Mouse (Mus musculus) megakaryocyte, embryonic 14.5 days (primary cell): ENCODE data around the gene BC035044. TPM values are rescaled to one million over a fixed set of nuclear protein-coding genes. Genes with fewer than 3 reads are reported as not detected.
"Not testable (repeated sequence)": the region's sequence is repeated elsewhere in the genome, so short reads cannot be mapped to it uniquely, and the experiment has no call there.

Source experiments
- H3K27me3 ChIP-seq: replicated peaks from 2 replicates; pipeline ENCODE3; 2012; ENCODE audit warnings: inconsistent platforms
- H3K36me3 ChIP-seq: replicated peaks from 2 replicates; pipeline ENCODE3; 2012; ENCODE audit warnings: low read length, inconsistent platforms, mixed read lengths
- H3K4me1 ChIP-seq: 2 replicates; pipeline ENCODE4 v1.6.1; 2012; ENCODE audit warnings: inconsistent platforms
- H3K4me3 ChIP-seq: replicated peaks from 2 replicates; pipeline ENCODE3; 2012; ENCODE audit warnings: moderate library complexity, mild to moderate bottlenecking, inconsistent platforms
- H3K9me3 ChIP-seq: 2 replicates; pipeline ENCODE4 v1.6.1; 2012; ENCODE audit warnings: inconsistent platforms
- FLI1 ChIP-seq: IDR thresholded peaks from 2 replicates; pipeline ENCODE4 v1.6.1; 2012; ENCODE audit warnings: low read length, inconsistent platforms, mixed read lengths
- GATA1 ChIP-seq: IDR thresholded peaks from 3 replicates; pipeline ENCODE4 v1.6.1; 2012; ENCODE audit warnings: mixed read lengths, low read length, inconsistent platforms, borderline replicate concordance
- polyA plus RNA-seq: library from polyadenylated mRNA; stranded (reverse); fragments of >175 nt; gene quantifications from 2 replicates; pipeline ENCODE4 v1.2.3, GENCODE M21; 2012; ENCODE audit warnings: low replicate concordance; ENCODE audit not compliant: insufficient read depth

BC035044 gene
- 0.43 TPM in 1 of 2 replicates, not detected in the other for polyA plus RNA-seq

GRCm38 (mm10) chr6:128890948-128891355 is at the start of gene BC035044:
TSS of gene BC035044 (minus strand) at chr6:128891126.
- no peaks in the 10 kb centered on the region for H3K9me3 ChIP-seq
- H3K27me3 ChIP-seq = no peaks in the 10 kb centered on the region
- TF ChIP-seq FLI1 (no peak), GATA1 (no peak)
- no peaks in the 10 kb centered on the region for H3K36me3 ChIP-seq
- H3K4me3 ChIP-seq = peak within 1 kb of the TSS; percentile 53
- peaks cover 8% of the 10 kb centered on the region for H3K4me1 ChIP-seq

- not testable (repeated sequence) for H3K4me1 ChIP-seq, H3K4me3 ChIP-seq, H3K27me3 ChIP-seq, H3K36me3 ChIP-seq, H3K9me3 ChIP-seq
These were observed 45.2 kb upstream of the BC035044 start for GRCm38 (mm10) chr6:128935889-128936665.

GRCm38 (mm10) chr6:128934081-128934480 is 43.2 kb upstream of the BC035044 start, which contains the start of gene Clec2g:
TSS of gene Clec2g (plus strand) at chr6:128934381.
- H3K4me1 ChIP-seq, H3K4me3 ChIP-seq, H3K36me3 ChIP-seq, H3K27me3 ChIP-seq: not testable (repeated sequence)
- peaks cover 14% of the 10 kb centered on the region for H3K9me3 ChIP-seq

- Histone ChIP-seq H3K4me3 (no peak overlapping the region), H3K27me3 (no peaks in the 10 kb centered on the region), H3K9me3 (peaks cover 14% of the 10 kb centered on the region), H3K4me1 (no peaks in the 10 kb centered on the region), H3K36me3 (no peaks in the 10 kb centered on the region)
- TF ChIP-seq FLI1 (no peak), GATA1 (no peak)
These were observed 42.1 kb upstream of the BC035044 start for GRCm38 (mm10) chr6:128933050-128933449.

- Histone ChIP-seq H3K4me1 (peaks cover 8% of the 10 kb centered on the region), H3K4me3 (no peak overlapping the region), H3K27me3 (no peaks in the 10 kb centered on the region), H3K36me3 (no peaks in the 10 kb centered on the region), H3K9me3 (peaks cover 14% of the 10 kb centered on the region)
- TF ChIP-seq FLI1 = no peak
- TF ChIP-seq GATA1 = no peak
These were observed 26.4 kb upstream of the BC035044 start for GRCm38 (mm10) chr6:128917322-128917721.

GRCm38 (mm10) chr6:128913598-128914254 is 22.8 kb upstream of the BC035044 start:
- Histone ChIP-seq H3K4me1 (no peaks in the 10 kb centered on the region), H3K36me3 (no peaks in the 10 kb centered on the region), H3K9me3 (0 out of 2 replicates have a peak, but pooled peaks cover 3% of the 10 kb centered on the region), H3K4me3 (no peak overlapping the region), H3K27me3 (no peaks in the 10 kb centered on the region)
- TF ChIP-seq FLI1 (no peak), GATA1 (no peak)

- not testable (repeated sequence) for H3K36me3 ChIP-seq, H3K27me3 ChIP-seq, H3K4me3 ChIP-seq, H3K4me1 ChIP-seq, H3K9me3 ChIP-seq
These were observed 10.0 kb upstream of the BC035044 start for GRCm38 (mm10) chr6:128900796-128901552.

- Histone ChIP-seq H3K36me3 (no peaks in the 10 kb centered on the region), H3K27me3 (no peaks in the 10 kb centered on the region), H3K9me3 (no peaks in the 10 kb centered on the region; the same call in 1 of the 2 replicates), H3K4me1 (peaks cover 5% of the 10 kb centered on the region; the same call in 1 of the 2 replicates), H3K4me3 (no peak overlapping the region)
- TF ChIP-seq GATA1 (no peak), FLI1 (no peak)
These were observed 9.1 kb upstream of the BC035044 start for GRCm38 (mm10) chr6:128900044-128900443.

- H3K36me3 ChIP-seq = no peaks in the 10 kb centered on the region
- TF ChIP-seq FLI1 (no peak), GATA1 (no peak)
- no peaks in the 10 kb centered on the region for H3K27me3 ChIP-seq
These were observed 4.6 kb upstream of the BC035044 start for GRCm38 (mm10) chr6:128895404-128896001.

More at GRCm38 (mm10) chr6:128895404-128896001, 4.6 kb upstream of the BC035044 start:
- Histone ChIP-seq H3K9me3 (no peaks in the 10 kb centered on the region), H3K4me1 (peaks cover 8% of the 10 kb centered on the region), H3K4me3 (no peak overlapping the region)
